Mouse (Mus musculus): ENCODE data around the gene Isg20. TPM values are rescaled to one million over a fixed set of nuclear protein-coding genes. Genes with fewer than 3 reads are reported as not detected.

Gene Isg20
- 3.7 and 5.8 TPM in 2 replicates for polyA plus RNA-seq (2014; fragmentation: Nextera tagmentation; extraction: Ambion mirVana)

DNA sequence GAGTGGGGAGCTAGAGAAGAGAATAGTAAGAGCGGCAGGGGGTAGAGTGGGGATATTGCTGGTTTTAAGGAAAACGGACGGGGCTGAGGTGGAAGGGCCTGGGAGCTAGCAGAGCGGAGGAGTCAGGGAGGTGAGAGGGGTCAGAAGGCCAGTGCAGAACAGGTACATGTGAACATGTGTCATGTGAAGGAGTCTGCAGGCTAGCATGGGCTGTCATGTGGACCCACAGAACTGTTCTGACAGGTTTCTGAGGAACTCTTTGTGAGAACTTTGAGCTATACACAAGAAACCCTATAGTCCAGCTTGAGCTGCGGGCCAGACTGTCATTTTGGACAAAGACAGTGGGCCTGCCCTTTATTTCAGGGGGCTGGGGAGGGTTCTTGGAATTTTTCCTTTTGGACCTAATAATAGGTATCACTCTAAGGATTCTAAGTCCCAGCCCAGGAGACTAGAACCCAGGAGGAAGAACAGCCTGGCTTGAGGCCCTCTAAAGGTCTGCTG, at the start of gene Isg20:
Gene Isg20, plus strand, starts transcription at position 451 of the 501 bp plus-strand sequence.
- Histone ChIP-seq H3K4me2 (peak within 1 kb of the TSS; percentile 61), H3K27me3 (replicated peaks; ENCODE audit: control insufficient read depth, insufficient read depth, low read length) (no peaks in the 10 kb centered on the region), H3K36me3 (ENCODE audit: control insufficient read depth, insufficient read depth, low read length) (peaks cover 3% of the 10 kb centered on the region; the same call in 1 of the 2 replicates), H3K27ac (ENCODE audit: low read depth, low read length) (no peak within 1 kb of the TSS), H3K9ac (ENCODE audit: low read depth, low read length) (peak within 1 kb of the TSS; percentile 14), H3K9me3 (ENCODE audit: control insufficient read depth, low read length) (no peaks in the 10 kb centered on the region), H3K4me1 (replicated peaks; ENCODE audit: control insufficient read depth, insufficient read depth, low read length) (peaks cover 17% of the 10 kb centered on the region), H3K4me3 (ENCODE audit: low read depth, low read length) (peak within 1 kb of the TSS; percentile 31)
- no peak for ATAC-seq (replicated peaks; ENCODE audit: low FRiP score)
- WGBS: 63% methylated on average over 5 of the region's 5 CpGs
- no peak for DNase-seq (ENCODE audit: low spot score)

DNA sequence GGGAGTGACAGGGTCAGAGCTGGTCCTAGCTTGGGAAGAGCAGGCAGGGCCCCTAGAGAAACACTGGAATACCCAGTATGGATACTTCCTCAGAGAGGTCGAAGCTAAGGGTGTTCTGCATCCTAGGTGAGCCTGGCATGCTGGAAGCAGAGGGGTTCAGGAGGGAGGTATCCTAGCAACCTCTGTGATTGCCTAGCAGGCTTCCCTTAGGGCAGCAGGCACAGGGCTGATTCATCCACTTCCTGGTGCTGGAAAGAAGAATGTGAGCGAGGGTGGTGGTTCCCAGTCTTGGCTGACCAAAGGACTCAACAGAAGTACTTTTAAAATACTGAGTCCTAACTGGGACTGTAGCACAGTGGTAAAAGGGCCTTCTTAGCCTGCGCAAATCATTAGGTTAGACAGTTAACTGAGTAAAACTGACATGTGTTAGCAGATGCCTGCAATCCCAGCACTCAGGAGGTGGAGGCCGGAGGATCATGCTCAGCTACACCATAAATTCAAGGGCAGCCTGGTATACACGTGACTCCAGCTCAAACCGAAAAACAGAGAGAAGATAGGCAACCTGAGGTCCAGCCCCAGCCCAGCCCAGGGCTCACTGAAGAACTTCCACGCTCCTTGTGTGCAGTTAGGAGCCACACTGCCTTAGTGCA, 49.3 kb upstream of the Isg20 start:
- Histone ChIP-seq H3K36me3 (ENCODE audit: control insufficient read depth, insufficient read depth, low read length) (no peaks in the 10 kb centered on the region), H3K4me1 (replicated peaks; ENCODE audit: control insufficient read depth, insufficient read depth, low read length) (peaks cover 8% of the 10 kb centered on the region; the same call in 1 of the 2 replicates), H3K9me3 (ENCODE audit: control insufficient read depth, low read length) (no peaks in the 10 kb centered on the region), H3K9ac (ENCODE audit: low read depth, low read length) (no peak overlapping the region), H3K4me3 (ENCODE audit: low read depth, low read length) (no peak overlapping the region), H3K27me3 (replicated peaks; ENCODE audit: control insufficient read depth, insufficient read depth, low read length) (no peaks in the 10 kb centered on the region), H3K4me2 (no peak overlapping the region), H3K27ac (ENCODE audit: low read depth, low read length) (no peak overlapping the region)
- no peak for ATAC-seq (replicated peaks; ENCODE audit: low FRiP score)
- WGBS: 69% methylated on average over 7 of the region's 7 CpGs
- DNase-seq (ENCODE audit: low spot score): no peak

DNA sequence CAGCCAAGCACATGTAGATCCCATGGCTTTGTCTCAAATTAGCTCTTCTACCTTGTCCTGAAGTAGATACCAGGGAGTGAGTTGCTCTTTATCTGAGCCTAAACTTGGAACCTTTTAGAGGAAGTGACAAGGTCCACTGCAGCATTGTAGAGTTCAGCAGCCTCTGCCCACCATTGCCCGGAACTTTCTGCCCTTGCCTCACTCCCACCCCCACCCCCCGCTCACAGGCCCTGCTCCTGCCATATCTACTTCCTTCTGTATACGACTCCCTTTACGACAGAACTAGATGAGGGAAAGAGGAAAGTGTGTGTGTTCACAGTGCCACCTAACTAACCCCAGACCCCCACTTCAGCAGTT, 48.8 kb upstream of the Isg20 start:
- ATAC-seq (replicated peaks; ENCODE audit: low FRiP score): no peak
- H3K9ac ChIP-seq (ENCODE audit: low read depth, low read length): no peak overlapping the region
- WGBS: 24% methylated on average over 4 of the region's 4 CpGs

DNA sequence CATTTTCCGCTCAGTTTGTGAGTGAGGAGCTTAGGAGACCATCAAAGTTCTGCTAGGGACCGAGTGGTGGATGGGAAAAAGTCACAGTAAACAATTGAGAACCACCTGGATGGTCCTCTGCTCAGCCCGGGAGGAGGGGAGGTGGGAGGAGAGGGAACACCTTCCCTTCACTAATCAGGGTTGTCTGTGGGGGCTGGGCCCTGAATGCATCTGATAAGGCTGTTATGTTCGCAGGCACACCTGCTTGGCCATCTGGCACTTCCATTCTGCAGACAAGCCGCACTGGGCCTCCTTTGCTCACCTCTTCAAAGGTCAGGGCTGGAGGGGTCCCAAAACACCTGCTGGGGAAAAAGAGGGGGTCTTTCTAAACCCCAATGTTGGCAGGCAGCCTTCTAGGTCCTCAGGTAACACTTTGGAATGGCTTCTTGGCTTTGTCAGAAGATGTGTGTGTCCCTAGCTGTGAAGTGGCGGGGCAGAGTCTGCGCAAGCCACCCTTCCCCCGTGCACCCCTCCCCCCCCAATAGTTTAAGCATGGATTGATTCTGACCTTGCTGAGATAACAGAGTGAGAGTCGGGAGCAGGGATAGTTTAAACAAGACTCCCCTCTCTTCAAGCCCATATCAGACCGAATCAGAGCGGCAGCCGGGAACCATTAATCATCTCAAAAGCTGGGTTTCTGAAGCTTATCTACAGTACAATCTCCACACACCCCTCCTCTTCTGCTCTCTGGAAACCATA, 47.8 kb upstream of the Isg20 start:
- 45% methylated on average over 12 of the region's 12 CpGs for WGBS
- peak; percentile 40; the same call in 1 of the 2 replicates for ATAC-seq (replicated peaks; ENCODE audit: low FRiP score)

More for the DNA sequence above, 48.8 kb upstream of the Isg20 start:
- H3K27ac ChIP-seq (ENCODE audit: low read depth, low read length): no peak overlapping the region
- no peak for DNase-seq (ENCODE audit: low spot score)
- no peak overlapping the region for H3K4me3 ChIP-seq (ENCODE audit: low read depth, low read length)
- no peaks in the 10 kb centered on the region for H3K36me3 ChIP-seq (ENCODE audit: control insufficient read depth, insufficient read depth, low read length)
- H3K9me3 ChIP-seq (ENCODE audit: control insufficient read depth, low read length): no peaks in the 10 kb centered on the region
- no peaks in the 10 kb centered on the region for H3K27me3 ChIP-seq (replicated peaks; ENCODE audit: control insufficient read depth, insufficient read depth, low read length)
- H3K4me1 ChIP-seq (replicated peaks; ENCODE audit: control insufficient read depth, insufficient read depth, low read length): peaks cover 8% of the 10 kb centered on the region; the same call in 1 of the 2 replicates
- no peak overlapping the region for H3K4me2 ChIP-seq

DNA sequence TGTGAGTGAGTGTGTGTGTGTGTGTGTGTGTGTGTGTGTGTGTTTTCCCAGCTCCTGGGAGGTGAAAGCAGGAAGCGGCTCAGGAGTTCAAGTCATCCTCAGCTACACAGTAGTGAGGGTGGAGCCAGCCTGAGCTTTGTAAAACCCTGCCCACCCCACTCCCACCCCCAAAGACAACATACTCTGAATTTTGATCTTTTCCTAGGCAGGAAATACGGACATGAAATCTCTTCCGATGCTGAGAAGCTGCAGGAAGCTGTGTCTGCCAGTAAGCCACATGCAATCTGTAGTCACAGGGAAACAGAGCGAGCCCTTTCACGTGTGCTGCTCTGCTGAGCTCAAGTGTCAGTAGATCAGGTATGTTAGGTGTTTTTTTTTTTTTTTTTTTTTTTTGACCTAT, 44.5 kb upstream of the Isg20 start:
- ATAC-seq (replicated peaks; ENCODE audit: low FRiP score) (no peak), DNase-seq (ENCODE audit: low spot score) (no peak)
- Histone ChIP-seq H3K4me3 (ENCODE audit: low read depth, low read length) (no peak overlapping the region), H3K9me3 (ENCODE audit: control insufficient read depth, low read length) (no peaks in the 10 kb centered on the region), H3K9ac (ENCODE audit: low read depth, low read length) (no peak overlapping the region), H3K27ac (ENCODE audit: low read depth, low read length) (no peak overlapping the region), H3K4me1 (replicated peaks; ENCODE audit: control insufficient read depth, insufficient read depth, low read length) (peaks cover 8% of the 10 kb centered on the region; the same call in 1 of the 2 replicates), H3K36me3 (ENCODE audit: control insufficient read depth, insufficient read depth, low read length) (no peaks in the 10 kb centered on the region), H3K4me2 (no peak overlapping the region), H3K27me3 (replicated peaks; ENCODE audit: control insufficient read depth, insufficient read depth, low read length) (no peaks in the 10 kb centered on the region)
- WGBS: 71% methylated on average over 5 of the region's 5 CpGs

More for the DNA sequence above, 47.8 kb upstream of the Isg20 start:
- no peaks in the 10 kb centered on the region for H3K27me3 ChIP-seq (replicated peaks; ENCODE audit: control insufficient read depth, insufficient read depth, low read length)
- H3K36me3 ChIP-seq (ENCODE audit: control insufficient read depth, insufficient read depth, low read length): no peaks in the 10 kb centered on the region
- H3K9ac ChIP-seq (ENCODE audit: low read depth, low read length): no peak overlapping the region
- no peak for DNase-seq (ENCODE audit: low spot score)
- H3K27ac ChIP-seq (ENCODE audit: low read depth, low read length): no peak overlapping the region; the same call in 1 of the 2 replicates
- H3K4me1 ChIP-seq (replicated peaks; ENCODE audit: control insufficient read depth, insufficient read depth, low read length): peaks cover 8% of the 10 kb centered on the region; the same call in 1 of the 2 replicates
- 0 out of 2 replicates have a peak overlapping the region, but pooled peaks have one; percentile 4 for H3K4me2 ChIP-seq
- no peak overlapping the region for H3K4me3 ChIP-seq (ENCODE audit: low read depth, low read length)
- H3K9me3 ChIP-seq (ENCODE audit: control insufficient read depth, low read length): no peaks in the 10 kb centered on the region

DNA sequence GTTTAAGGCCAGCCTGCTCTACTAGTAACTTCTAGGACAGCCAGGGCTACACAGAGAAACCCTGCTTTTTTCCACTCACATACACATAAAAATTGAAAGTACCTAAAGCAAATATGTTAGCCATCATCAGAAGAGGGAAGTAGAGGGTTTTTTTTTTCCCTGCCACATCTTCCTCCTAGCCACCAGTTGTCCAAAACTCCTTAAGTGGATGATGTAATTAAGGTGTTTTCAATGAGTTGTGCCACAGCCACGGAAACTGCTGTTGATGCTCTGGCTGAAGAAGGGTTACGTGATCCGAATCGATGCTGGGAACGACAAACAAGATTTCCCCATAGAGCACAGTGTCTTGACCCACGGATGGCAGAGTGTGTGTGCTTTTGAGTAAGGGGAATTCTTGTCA, 40.9 kb upstream of the Isg20 start:
- 0 out of 2 replicates have a peak, but pooled peaks cover 3% of the 10 kb centered on the region for H3K27me3 ChIP-seq (replicated peaks; ENCODE audit: control insufficient read depth, insufficient read depth, low read length)
- no peak overlapping the region for H3K4me3 ChIP-seq (ENCODE audit: low read depth, low read length)
- WGBS: 79% methylated on average over 6 of the region's 6 CpGs
- H3K27ac ChIP-seq (ENCODE audit: low read depth, low read length): no peak overlapping the region
- no peaks in the 10 kb centered on the region for H3K36me3 ChIP-seq (ENCODE audit: control insufficient read depth, insufficient read depth, low read length)
- no peaks in the 10 kb centered on the region for H3K9me3 ChIP-seq (ENCODE audit: control insufficient read depth, low read length)
- H3K4me2 ChIP-seq: no peak overlapping the region
- no peak overlapping the region for H3K9ac ChIP-seq (ENCODE audit: low read depth, low read length)
- no peaks in the 10 kb centered on the region for H3K4me1 ChIP-seq (replicated peaks; ENCODE audit: control insufficient read depth, insufficient read depth, low read length)
- ATAC-seq (replicated peaks; ENCODE audit: low FRiP score): no peak
- DNase-seq (ENCODE audit: low spot score): no peak

DNA sequence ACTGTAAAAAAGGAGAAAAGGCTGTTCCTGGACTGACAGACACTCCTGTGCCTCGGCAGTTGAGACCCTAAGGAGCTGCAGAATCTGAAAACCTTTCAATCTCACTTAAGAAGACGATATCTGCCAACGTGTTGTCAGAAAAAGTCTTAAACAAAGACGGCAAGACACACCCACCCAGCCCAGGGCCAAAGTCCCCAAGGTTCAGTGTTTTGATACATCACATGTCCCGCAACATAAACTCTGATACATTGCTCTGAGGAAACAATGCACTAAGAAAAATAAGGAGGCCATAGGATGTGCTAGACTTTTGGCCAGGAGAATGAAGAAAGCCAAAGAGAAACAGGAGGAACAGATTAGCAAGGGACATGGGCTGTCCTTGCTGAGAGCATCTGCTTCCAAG, 40.4 kb upstream of the Isg20 start:
- DNase-seq (ENCODE audit: low spot score): no peak

DNA sequence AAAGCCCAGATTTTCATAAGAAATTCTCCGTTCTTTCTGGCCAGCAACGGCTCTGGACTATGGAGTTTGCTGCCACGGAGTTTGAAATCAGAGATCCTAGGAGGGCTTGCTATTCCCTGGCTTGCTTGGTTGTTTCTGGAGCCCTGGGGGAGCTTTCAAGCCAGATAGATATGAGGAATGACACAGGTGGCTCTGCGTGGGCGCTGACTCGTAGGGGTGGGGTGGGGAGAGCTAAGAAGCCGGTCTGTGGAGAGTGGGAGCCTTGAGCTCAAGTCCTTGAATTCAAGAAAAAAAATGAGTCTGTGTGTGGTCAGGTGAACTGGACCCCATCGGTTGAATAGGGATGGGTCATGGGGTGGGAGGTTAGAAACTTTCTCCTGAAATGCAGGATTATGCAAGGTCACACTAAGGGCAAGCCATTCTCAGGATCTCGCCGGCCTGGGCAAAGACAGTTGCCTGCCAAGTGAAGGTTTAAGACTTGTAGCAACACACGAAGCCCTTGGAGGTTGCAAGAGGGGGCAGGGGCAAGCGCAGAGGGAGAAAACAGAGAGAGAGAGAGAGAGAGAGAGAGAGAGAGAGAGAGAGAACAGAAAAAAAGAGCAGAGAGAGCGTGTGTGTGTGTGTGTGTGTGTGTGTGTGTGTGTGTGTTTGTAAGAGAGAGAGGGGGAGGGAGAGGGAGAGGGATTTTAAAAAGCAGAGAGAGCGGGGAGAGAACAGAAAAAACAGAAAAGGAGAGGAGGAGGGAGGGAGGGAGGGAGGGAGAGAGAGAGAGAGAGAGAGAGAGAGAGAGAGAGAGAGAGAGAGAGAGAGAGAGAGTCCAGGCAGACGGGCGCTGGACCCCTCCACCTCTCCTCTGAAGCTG, 31.4 kb upstream of the Isg20 start:
- H3K27me3 ChIP-seq (replicated peaks; ENCODE audit: control insufficient read depth, insufficient read depth, low read length): peaks cover 60% of the 10 kb centered on the region

More for the DNA sequence above, 40.4 kb upstream of the Isg20 start:
- H3K27ac ChIP-seq (ENCODE audit: low read depth, low read length): no peak overlapping the region
- 71% methylated on average over 5 of the region's 5 CpGs for WGBS
- H3K9ac ChIP-seq (ENCODE audit: low read depth, low read length): no peak overlapping the region
- no peaks in the 10 kb centered on the region for H3K36me3 ChIP-seq (ENCODE audit: control insufficient read depth, insufficient read depth, low read length)
- ATAC-seq (replicated peaks; ENCODE audit: low FRiP score): no peak
- no peaks in the 10 kb centered on the region for H3K9me3 ChIP-seq (ENCODE audit: control insufficient read depth, low read length)
- H3K27me3 ChIP-seq (replicated peaks; ENCODE audit: control insufficient read depth, insufficient read depth, low read length): 0 out of 2 replicates have a peak, but pooled peaks cover 3% of the 10 kb centered on the region
- no peak overlapping the region for H3K4me2 ChIP-seq
- H3K4me3 ChIP-seq (ENCODE audit: low read depth, low read length): no peak overlapping the region
- H3K4me1 ChIP-seq (replicated peaks; ENCODE audit: control insufficient read depth, insufficient read depth, low read length): no peaks in the 10 kb centered on the region

More for the DNA sequence above, 31.4 kb upstream of the Isg20 start:
- no peaks in the 10 kb centered on the region for H3K36me3 ChIP-seq (ENCODE audit: control insufficient read depth, insufficient read depth, low read length)
- ATAC-seq (replicated peaks; ENCODE audit: low FRiP score) (no peak), DNase-seq (ENCODE audit: low spot score) (no peak)
- no peaks in the 10 kb centered on the region for H3K4me1 ChIP-seq (replicated peaks; ENCODE audit: control insufficient read depth, insufficient read depth, low read length)
- H3K9ac ChIP-seq (ENCODE audit: low read depth, low read length): no peak overlapping the region
- 26% methylated on average over 15 of the region's 16 CpGs for WGBS
- no peak overlapping the region for H3K27ac ChIP-seq (ENCODE audit: low read depth, low read length)
- no peak overlapping the region for H3K4me3 ChIP-seq (ENCODE audit: low read depth, low read length)
- H3K9me3 ChIP-seq (ENCODE audit: control insufficient read depth, low read length): no peaks in the 10 kb centered on the region
- peak overlapping the region; percentile 39 for H3K4me2 ChIP-seq
